8 mouse cellular contexts compared by ENCODE assay signal in genomic region chr11:59809670-59810474, GRCm38 (mm10). TPM values are rescaled to one million over a fixed set of nuclear protein-coding genes. Genes with fewer than 3 reads are reported as not detected.
DNase-seq lines count a peak whose midpoint lies in the region; ATAC-seq and TF ChIP-seq lines count a peak whose summit lies in the region.

TSS of gene Flcn (minus strand) at chr11:59810016.

- peak within 1 kb of the TSS; percentile 97 for H3K27ac ChIP-seq in bone marrow macrophage, adult 2 months (ENCODE audit: insufficient read depth, low read depth, low read length)
- H3K27ac ChIP-seq in embryonic fibroblast, embryonic 13.5 days (ENCODE audit: insufficient read depth, low read length), result peak within 1 kb of the TSS; percentile 98
- H3K27ac ChIP-seq in heart, embryonic 10.5 days, result peak within 1 kb of the TSS; percentile 100
- peak within 1 kb of the TSS; percentile 99 for H3K27ac ChIP-seq in kidney, embryonic 15.5 days

- peak; percentile 93 for ATAC-seq in kidney, embryonic 15.5 days (replicated peaks; ENCODE audit: low FRiP score)
- peak; percentile 79 for ATAC-seq in monocyte, adult 5-6 weeks (replicated peaks; ENCODE audit: insufficient number of reproducible peaks, low FRiP score, low TSS enrichment, poor library complexity, severe bottlenecking)

- under 1% methylated on average over 52 of the region's 52 CpGs for WGBS in heart, embryonic 10.5 days
- WGBS in kidney, embryonic 15.5 days, result under 1% methylated on average over 52 of the region's 52 CpGs

- no peaks in the 10 kb centered on the region for H3K27me3 ChIP-seq in heart, embryonic 10.5 days (ENCODE audit: insufficient read depth, poor library complexity, severe bottlenecking)
- H3K27me3 ChIP-seq in kidney, embryonic 15.5 days, result no peaks in the 10 kb centered on the region

- DNase-seq in A20 (ENCODE audit: low read depth, low spot score), result peak; percentile 97
- peak; percentile 92 for DNase-seq in heart, embryonic 10.5 days (ENCODE audit: low spot score)
- DNase-seq in liver, result peak; percentile 88
- peak; percentile 83 to 93 for DNase-seq in spleen, postnatal 4 days (ENCODE audit: low spot score in 2 of 2)

- peaks cover 32% of the 10 kb centered on the region for H3K36me3 ChIP-seq in heart, embryonic 10.5 days
- peaks cover 29% of the 10 kb centered on the region for H3K36me3 ChIP-seq in kidney, embryonic 15.5 days

- H3K4me1 ChIP-seq in bone marrow macrophage, adult 2 months (ENCODE audit: control insufficient read depth, insufficient read depth, low read length), result peaks cover 40% of the 10 kb centered on the region
- H3K4me1 ChIP-seq in embryonic fibroblast, embryonic 13.5 days (ENCODE audit: control insufficient read depth, insufficient read depth, low read length), result 0 out of 2 replicates have a peak, but pooled peaks cover 10% of the 10 kb centered on the region
- peaks cover 18% of the 10 kb centered on the region for H3K4me1 ChIP-seq in heart, embryonic 10.5 days
- H3K4me1 ChIP-seq in kidney, embryonic 15.5 days, result peaks cover 17% of the 10 kb centered on the region

- peak within 1 kb of the TSS; percentile 94 for H3K4me3 ChIP-seq in bone marrow macrophage, adult 2 months (ENCODE audit: insufficient read depth, low read length)
- peak within 1 kb of the TSS; percentile 91 for H3K4me3 ChIP-seq in embryonic fibroblast, embryonic 13.5 days (ENCODE audit: insufficient read depth, low read length)
- peak within 1 kb of the TSS; percentile 92 for H3K4me3 ChIP-seq in heart, embryonic 10.5 days
- peak within 1 kb of the TSS; percentile 90 for H3K4me3 ChIP-seq in kidney, embryonic 15.5 days (replicated peaks)

- TF ChIP-seq CTCF in bone marrow macrophage, adult 2 months (IDR thresholded peaks at IDR 0.05; ENCODE audit: low read depth, low read length), result no peak
- TF ChIP-seq CTCF in embryonic fibroblast, embryonic 13.5 days (IDR thresholded peaks at IDR 0.05; ENCODE audit: borderline replicate concordance, insufficient read depth, low read length), result peak; percentile 26; the same call in 1 of the 2 replicates

- peak; percentile 91; the same call in 1 of the 2 replicates for TF ChIP-seq POLR2A in bone marrow macrophage, adult 2 months (IDR thresholded peaks at IDR 0.05; ENCODE audit: borderline replicate concordance, low read depth, low read length)
- peak; percentile 97 for TF ChIP-seq POLR2A in embryonic fibroblast, embryonic 13.5 days (IDR thresholded peaks at IDR 0.05; ENCODE audit: low read depth, low read length)

- H3K9me3 ChIP-seq in heart, embryonic 10.5 days, result no peaks in the 10 kb centered on the region
- H3K9me3 ChIP-seq in kidney, embryonic 15.5 days (replicated peaks), result no peaks in the 10 kb centered on the region

- peak within 1 kb of the TSS; percentile 90 for H3K9ac ChIP-seq in kidney, embryonic 15.5 days

- peak within 1 kb of the TSS; percentile 89 for H3K4me2 ChIP-seq in kidney, embryonic 15.5 days

RNA-seq across cellular contexts. Expression of gene Flcn, which starts in this region (rescaled TPM):
- polyA plus RNA-seq in bone marrow macrophage, adult 2 months (2012; ENCODE audit: insufficient read depth, insufficient read length, missing spikeins), result 71.7 and 76.6 TPM in 2 replicates
- 18.4 and 21.4 TPM in 2 replicates for polyA plus RNA-seq in embryonic fibroblast, embryonic 13.5 days (2011; ENCODE audit: insufficient read length, low read depth, missing spikeins)
- 24.7 and 25.0 TPM in 2 replicates for polyA plus RNA-seq in heart, embryonic 10.5 days (2016; fragmentation: Nextera tagmentation; extraction: Ambion mirVana)
- 32.1 and 32.6 TPM in 2 replicates for polyA plus RNA-seq in kidney, embryonic 15.5 days (2015; fragmentation: Nextera tagmentation; extraction: Ambion mirVana)
- total RNA-seq in monocyte, adult 5-6 weeks (2017), result 20.4 to 40.6 TPM (median 27.9 TPM) in 3 replicates

Comparison
In these comparisons a context has a peak if more than half of its experiments do, and no peak if none do; other contexts are left out.
1. Peak in every context shown above with its lines: DNase-seq, ATAC-seq, H3K4me3 ChIP-seq and H3K27ac ChIP-seq.